In genomic region chr8:77723018-77723417, GRCm38 (mm10) we compare ENCODE assay signal across 8 mouse cellular contexts. TPM values are rescaled to one million over a fixed set of nuclear protein-coding genes. Genes with fewer than 3 reads are reported as not detected.
A peak's percentile ranks its signal among the peaks of the same experiment; 100 is the strongest.
DNase-seq lines count a peak whose midpoint lies in the region; ATAC-seq and TF ChIP-seq lines count a peak whose summit lies in the region.
"Had no signal": no experiment of that assay in that cellular context is flagged by ENCODE, and none has a peak within 500 bp of the region (broad histone marks: within the 10 kb centered on the region; RNA-seq: fewer than 3 reads in every experiment).

No protein-coding gene starts in this region.

- WGBS in forebrain, postnatal 0 days: 95% methylated on average over 4 of the region's 4 CpGs
- 64% methylated on average over 4 of the region's 4 CpGs for WGBS in intestine, postnatal 0 days
- 96% methylated on average over 4 of the region's 4 CpGs for WGBS in neural tube, embryonic 12.5 days

- no peaks in the 10 kb centered on the region for H3K36me3 ChIP-seq in forebrain, postnatal 0 days (ENCODE audit: insufficient read depth)
- no peaks in the 10 kb centered on the region for H3K36me3 ChIP-seq in intestine, postnatal 0 days (ENCODE audit: control insufficient read depth, insufficient read depth)
- H3K36me3 ChIP-seq in neural tube, embryonic 12.5 days: no peaks in the 10 kb centered on the region

- DNase-seq in layer of hippocampus, adult 2 months (ENCODE audit: low spot score in 2 of 2): no peak
- DNase-seq in layer of hippocampus, postnatal 25 days (ENCODE audit: extremely low spot score in 1 of 2, low spot score in 1 of 2): no peak
- DNase-seq in forebrain, postnatal 0 days: no peak
- no peak for DNase-seq in gastrocnemius, adult 18-20 months (ENCODE audit: low spot score)

- H3K4me3 ChIP-seq in layer of hippocampus, adult 2 months: no peak overlapping the region; the same call in 1 of the 2 replicates
- H3K4me3 ChIP-seq in forebrain, postnatal 0 days (ENCODE audit: low read depth, low read length): no peak overlapping the region
- peak overlapping the region; percentile 50 for H3K4me3 ChIP-seq in intestine, postnatal 0 days (ENCODE audit: low read depth, low read length)
- H3K4me3 ChIP-seq in neural tube, embryonic 12.5 days: no peak overlapping the region

- no peak overlapping the region for H3K9ac ChIP-seq in forebrain, postnatal 0 days
- no peak overlapping the region for H3K9ac ChIP-seq in intestine, postnatal 0 days (ENCODE audit: low read depth, low read length)
- no peak overlapping the region for H3K9ac ChIP-seq in neural tube, embryonic 12.5 days

- TF ChIP-seq CTCF in layer of hippocampus, adult 2 months (conservative IDR thresholded peaks at IDR 0.05): no peak
- no peak for TF ChIP-seq CTCF in forebrain, postnatal 0 days (IDR thresholded peaks at IDR 0.05; ENCODE audit: low read depth)
- TF ChIP-seq CTCF in intestine, postnatal 0 days (IDR thresholded peaks at IDR 0.05; ENCODE audit: low read depth): no peak

- H3K27ac ChIP-seq in layer of hippocampus, adult 2 months: peak overlapping the region; percentile 81; the same call in 1 of the 2 replicates
- no peak overlapping the region for H3K27ac ChIP-seq in forebrain, postnatal 0 days (ENCODE audit: low read depth, low read length)
- H3K27ac ChIP-seq in intestine, postnatal 0 days (ENCODE audit: low read depth, low read length): no peak overlapping the region
- H3K27ac ChIP-seq in neural tube, embryonic 12.5 days: no peak overlapping the region

- H3K9me3 ChIP-seq in forebrain, postnatal 0 days (ENCODE audit: low read length): no peaks in the 10 kb centered on the region
- no peaks in the 10 kb centered on the region for H3K9me3 ChIP-seq in intestine, postnatal 0 days (ENCODE audit: control insufficient read depth)
- no peaks in the 10 kb centered on the region for H3K9me3 ChIP-seq in neural tube, embryonic 12.5 days

- 0 out of 2 replicates have a peak, but pooled peaks cover 4% of the 10 kb centered on the region for H3K4me1 ChIP-seq in forebrain, postnatal 0 days (ENCODE audit: insufficient read depth)
- H3K4me1 ChIP-seq in intestine, postnatal 0 days (replicated peaks; ENCODE audit: control insufficient read depth, insufficient read depth, low read length): no peaks in the 10 kb centered on the region
- H3K4me1 ChIP-seq in neural tube, embryonic 12.5 days: no peaks in the 10 kb centered on the region; the same call in 1 of the 2 replicates

- no peak for ATAC-seq in forebrain, postnatal 0 days
- ATAC-seq in intestine, postnatal 0 days: no peak
- no peak for ATAC-seq in neural tube, embryonic 12.5 days (ENCODE audit: low FRiP score, low read depth)
- no peak for ATAC-seq in erythroblast, adult 5-6 weeks (replicated peaks; ENCODE audit: low FRiP score, poor library complexity, severe bottlenecking)

- H3K4me2 ChIP-seq in forebrain, postnatal 0 days (ENCODE audit: low read depth): peak overlapping the region; percentile 78
- H3K4me2 ChIP-seq in intestine, postnatal 0 days (replicated peaks; ENCODE audit: low read depth): peak overlapping the region; percentile 72
- H3K4me2 ChIP-seq in neural tube, embryonic 12.5 days (replicated peaks): peak overlapping the region; percentile 86

- H3K27me3 ChIP-seq in forebrain, postnatal 0 days (ENCODE audit: insufficient read depth, low read length): no peaks in the 10 kb centered on the region
- 0 out of 2 replicates have a peak, but pooled peaks cover 6% of the 10 kb centered on the region for H3K27me3 ChIP-seq in intestine, postnatal 0 days (replicated peaks; ENCODE audit: control insufficient read depth, insufficient read depth, low read length)
- no peaks in the 10 kb centered on the region for H3K27me3 ChIP-seq in neural tube, embryonic 12.5 days (replicated peaks)

RNA-seq across cellular contexts. Expression of gene Ednra, which starts 1.2 kb away (rescaled TPM):
- 1 to 10 TPM; 4.5 to 6.4 TPM for total RNA-seq in layer of hippocampus, adult 2 months (2021)
- 1 to 10 TPM; 4.4 to 5.6 TPM for total RNA-seq in layer of hippocampus, postnatal 25 days (2021)
- 3.1 and 3.8 TPM in 2 replicates for total RNA-seq in forebrain, postnatal 0 days (2014; rRNA removed)
- 3.4 and 3.5 TPM in 2 replicates for polyA plus RNA-seq in forebrain, postnatal 0 days (2015; fragmentation: Nextera tagmentation; extraction: Ambion mirVana)
- 7.9 and 8.4 TPM in 2 replicates for polyA plus RNA-seq in intestine, postnatal 0 days (2015; fragmentation: Nextera tagmentation; extraction: Ambion mirVana)
- 14.3 and 14.5 TPM in 2 replicates for polyA plus RNA-seq in neural tube, embryonic 12.5 days (2016; fragmentation: Nextera tagmentation; extraction: Ambion mirVana)
- total RNA-seq in erythroblast, adult 5-6 weeks (2015; ENCODE audit: low replicate concordance): 0.77 and 1.5 TPM in 2 replicates
- total RNA-seq in erythroblast, adult 5-6 weeks (2017; ENCODE audit: low replicate concordance): 0.17 and 0.42 TPM in 2 replicates
- total RNA-seq in gastrocnemius, adult 18-20 months (2021): 1 to 10 TPM; 1.6 to 1.8 TPM
- total RNA-seq: MEL had no signal
